Mouse (Mus musculus): ENCODE measurements around the gene Golga1. TPM values are rescaled to one million over a fixed set of nuclear protein-coding genes. Genes with fewer than 3 reads are reported as not detected.
A peak's percentile ranks its signal among the peaks of the same experiment; 100 is the strongest.
"Not testable (repeated sequence)": the region's sequence is repeated elsewhere in the genome, so short reads cannot be mapped to it uniquely, and the experiment has no call there.

Golga1 gene
- polyA plus RNA-seq (2012; rRNA removed), result 6.4 and 7.7 TPM in 2 replicates

GRCm38 (mm10) chr2:39065400-39065987, at the start of gene Golga1:
Golga1 (minus strand) TSS chr2:39065541.
- peak; percentile 89 for TF ChIP-seq POLR2A (IDR thresholded peaks at IDR 0.05; ENCODE audit: low read depth, low read length)
- TF ChIP-seq CTCF (IDR thresholded peaks at IDR 0.05; ENCODE audit: extremely low read depth, insufficient read depth, insufficient read length, insufficient replicate concordance), result no peak
- WGBS, result under 1% methylated on average over 50 of the region's 50 CpGs
- H3K4me1 ChIP-seq (ENCODE audit: control insufficient read depth, insufficient read depth, insufficient read length), result no peaks in the 10 kb centered on the region
- peaks cover 5% of the 10 kb centered on the region for H3K36me3 ChIP-seq (ENCODE audit: control insufficient read depth, insufficient read depth, low read length)
- peak within 1 kb of the TSS; percentile 91 for H3K27ac ChIP-seq (ENCODE audit: insufficient read depth, low read length)
- DNase-seq (ENCODE audit: low read depth in 1 of 2, low spot score in 2 of 2), result peak; percentile 77 to 86
- peak within 1 kb of the TSS; percentile 92 for H3K4me3 ChIP-seq (ENCODE audit: extremely low read depth, insufficient read depth, insufficient read length)
- no peaks in the 10 kb centered on the region for H3K27me3 ChIP-seq (ENCODE audit: control insufficient read depth, insufficient read depth, low read length)

- TF ChIP-seq POLR2A (IDR thresholded peaks at IDR 0.05; ENCODE audit: low read depth, low read length) (no peak), CTCF (IDR thresholded peaks at IDR 0.05; ENCODE audit: extremely low read depth, insufficient read depth, insufficient read length, insufficient replicate concordance) (no peak)
- H3K4me3 ChIP-seq (ENCODE audit: extremely low read depth, insufficient read depth, insufficient read length), result no peak overlapping the region
- no peaks in the 10 kb centered on the region for H3K27me3 ChIP-seq (ENCODE audit: control insufficient read depth, insufficient read depth, low read length)
- no peak for DNase-seq (ENCODE audit: low read depth in 1 of 2, low spot score in 2 of 2)
- H3K36me3 ChIP-seq (ENCODE audit: control insufficient read depth, insufficient read depth, low read length), result peaks cover 10% of the 10 kb centered on the region; the same call in 1 of the 2 replicates
- WGBS, result 82% methylated on average over 7 of the region's 7 CpGs
- no peaks in the 10 kb centered on the region for H3K4me1 ChIP-seq (ENCODE audit: control insufficient read depth, insufficient read depth, insufficient read length)
- H3K27ac ChIP-seq (ENCODE audit: insufficient read depth, low read length), result no peak overlapping the region
Measured at GRCm38 (mm10) chr2:39114093-39114492, 48.8 kb upstream of the Golga1 start.

GRCm38 (mm10) chr2:39110514-39110913, 45.2 kb upstream of the Golga1 start:
- Histone ChIP-seq H3K27me3 (ENCODE audit: control insufficient read depth, insufficient read depth, low read length) (no peaks in the 10 kb centered on the region), H3K36me3 (ENCODE audit: control insufficient read depth, insufficient read depth, low read length) (peaks cover 2% of the 10 kb centered on the region; the same call in 1 of the 2 replicates), H3K4me3 (ENCODE audit: extremely low read depth, insufficient read depth, insufficient read length) (no peak overlapping the region), H3K4me1 (ENCODE audit: control insufficient read depth, insufficient read depth, insufficient read length) (no peaks in the 10 kb centered on the region), H3K27ac (ENCODE audit: insufficient read depth, low read length) (no peak overlapping the region)
- no peak for DNase-seq (ENCODE audit: low read depth in 1 of 2, low spot score in 2 of 2)
- TF ChIP-seq CTCF (IDR thresholded peaks at IDR 0.05; ENCODE audit: extremely low read depth, insufficient read depth, insufficient read length, insufficient replicate concordance), result no peak

- H3K27ac ChIP-seq (ENCODE audit: insufficient read depth, low read length); H3K4me1 ChIP-seq (ENCODE audit: control insufficient read depth, insufficient read depth, insufficient read length); H3K36me3 ChIP-seq (ENCODE audit: control insufficient read depth, insufficient read depth, low read length); H3K4me3 ChIP-seq (ENCODE audit: extremely low read depth, insufficient read depth, insufficient read length); H3K27me3 ChIP-seq (ENCODE audit: control insufficient read depth, insufficient read depth, low read length); DNase-seq (ENCODE audit: low read depth in 1 of 2, low spot score in 2 of 2): not testable (repeated sequence)
Measured at GRCm38 (mm10) chr2:39109712-39110111, 44.4 kb upstream of the Golga1 start.

- H3K4me1 ChIP-seq (ENCODE audit: control insufficient read depth, insufficient read depth, insufficient read length); H3K27ac ChIP-seq (ENCODE audit: insufficient read depth, low read length); H3K4me3 ChIP-seq (ENCODE audit: extremely low read depth, insufficient read depth, insufficient read length); DNase-seq (ENCODE audit: low read depth in 1 of 2, low spot score in 2 of 2); H3K27me3 ChIP-seq (ENCODE audit: control insufficient read depth, insufficient read depth, low read length): not testable (repeated sequence)
- peaks cover 11% of the 10 kb centered on the region for H3K36me3 ChIP-seq (ENCODE audit: control insufficient read depth, insufficient read depth, low read length)
- 93% methylated on average over 1 of the region's 1 CpGs for WGBS
Measured at GRCm38 (mm10) chr2:39099951-39100350, 34.6 kb upstream of the Golga1 start.

GRCm38 (mm10) chr2:39097993-39098392, 32.7 kb upstream of the Golga1 start:
- no peak for DNase-seq (ENCODE audit: low read depth in 1 of 2, low spot score in 2 of 2)
- Histone ChIP-seq H3K4me1 (ENCODE audit: control insufficient read depth, insufficient read depth, insufficient read length) (no peaks in the 10 kb centered on the region), H3K4me3 (ENCODE audit: extremely low read depth, insufficient read depth, insufficient read length) (no peak overlapping the region)

GRCm38 (mm10) chr2:39091966-39092365, 26.6 kb upstream of the Golga1 start:
- WGBS, result 88% methylated on average over 1 of the region's 1 CpGs
- no peak for TF ChIP-seq POLR2A (IDR thresholded peaks at IDR 0.05; ENCODE audit: low read depth, low read length)
- TF ChIP-seq CTCF (IDR thresholded peaks at IDR 0.05; ENCODE audit: extremely low read depth, insufficient read depth, insufficient read length, insufficient replicate concordance), result no peak
- H3K4me3 ChIP-seq (ENCODE audit: extremely low read depth, insufficient read depth, insufficient read length), result no peak overlapping the region
- H3K4me1 ChIP-seq (ENCODE audit: control insufficient read depth, insufficient read depth, insufficient read length), result no peaks in the 10 kb centered on the region
- no peaks in the 10 kb centered on the region for H3K27me3 ChIP-seq (ENCODE audit: control insufficient read depth, insufficient read depth, low read length)
- H3K27ac ChIP-seq (ENCODE audit: insufficient read depth, low read length), result no peak overlapping the region
- no peak for DNase-seq (ENCODE audit: low read depth in 1 of 2, low spot score in 2 of 2)
- H3K36me3 ChIP-seq (ENCODE audit: control insufficient read depth, insufficient read depth, low read length), result peaks cover 6% of the 10 kb centered on the region

More at GRCm38 (mm10) chr2:39097993-39098392, 32.7 kb upstream of the Golga1 start:
- no peak for TF ChIP-seq POLR2A (IDR thresholded peaks at IDR 0.05; ENCODE audit: low read depth, low read length)
- no peak for TF ChIP-seq CTCF (IDR thresholded peaks at IDR 0.05; ENCODE audit: extremely low read depth, insufficient read depth, insufficient read length, insufficient replicate concordance)
- Histone ChIP-seq H3K27me3 (ENCODE audit: control insufficient read depth, insufficient read depth, low read length) (no peaks in the 10 kb centered on the region), H3K36me3 (ENCODE audit: control insufficient read depth, insufficient read depth, low read length) (peaks cover 8% of the 10 kb centered on the region), H3K27ac (ENCODE audit: insufficient read depth, low read length) (no peak overlapping the region)
